Mouse (Mus musculus) bone marrow macrophage, adult 2 months (primary cell): Measurements from ENCODE around the gene Gm3164. TPM values are rescaled to one million over a fixed set of nuclear protein-coding genes. Genes with fewer than 3 reads are reported as not detected.

Experiments
- polyA plus RNA-seq: library from polyadenylated mRNA; stranded (reverse); fragments of >200 nt; gene quantifications from 2 replicates; pipeline ENCODE4 v1.2.4, GENCODE M21; 2012; ENCODE audit not compliant: missing spikeins, insufficient read depth, insufficient read length

Gene Gm3164
- polyA plus RNA-seq, 1 experiment: not detected

Other genes starting within 250 kb of the Gm3164 start
- not detected in 2 replicates for gene Gm2974, start 232.9 kb upstream of the Gm3164 start, polyA plus RNA-seq
- not detected in 2 replicates for gene Gm3138, start 165.8 kb upstream of the Gm3164 start, polyA plus RNA-seq
- gene Gm3149, start 98.2 kb upstream of the Gm3164 start, polyA plus RNA-seq: not detected in 2 replicates
- gene 2610042L04Rik, start 80.7 kb upstream of the Gm3164 start, polyA plus RNA-seq: not detected in 2 replicates
- gene Gm3159, start 17.9 kb upstream of the Gm3164 start, polyA plus RNA-seq: not detected in 2 replicates
- not detected in 2 replicates for gene Gm3173, start 15.5 kb downstream of the Gm3164 start, polyA plus RNA-seq
- not detected in 2 replicates for gene Gm3182, start 66.3 kb downstream of the Gm3164 start, polyA plus RNA-seq
- gene Gm3047, start 140.0 kb downstream of the Gm3164 start, polyA plus RNA-seq: not detected in 2 replicates
- gene Gm8159, start 216.9 kb downstream of the Gm3164 start, polyA plus RNA-seq: not detected in 2 replicates
- not detected in 2 replicates for gene Gm3239, start 248.7 kb downstream of the Gm3164 start, polyA plus RNA-seq